Mouse (Mus musculus) bone marrow, adult 2 months (tissue): ENCODE measurements at regions not wholly inside any gene's neighbourhood (a gene's known extent, or its start where the extent isn't known, plus 50 kb on each side); places are given as distances from the start of the nearest gene placed in this dataset.
A peak's percentile ranks its signal among the peaks of the same experiment; 100 is the strongest.

ENCODE experiments used
- H3K27ac ChIP-seq: fragments of 200-500 bp; 2 replicates; pipeline ENCODE4 v1.5.1; 2012; ENCODE audit warnings: low read depth, mild to moderate bottlenecking, control low read depth, inconsistent platforms, low read length; ENCODE audit not compliant: control insufficient read depth, poor library complexity, insufficient read depth
- H3K4me1 ChIP-seq: fragments of 200-500 bp; 2 replicates; pipeline ENCODE4 v1.6.1; 2011; ENCODE audit warnings: low read length; ENCODE audit not compliant: control insufficient read depth, insufficient read depth
- H3K4me3 ChIP-seq: fragments of 200-500 bp; replicated peaks from 2 replicates; pipeline ENCODE3; 2011; ENCODE audit warnings: mild to moderate bottlenecking, low read depth, low read length, control low read depth; ENCODE audit not compliant: control insufficient read depth
- CTCF ChIP-seq: fragments of 200-500 bp; IDR thresholded peaks from 2 replicates; pipeline ENCODE4 v1.5.1; 2011; ENCODE audit warnings: low read length, control low read depth; ENCODE audit not compliant: control insufficient read depth, insufficient read depth
- POLR2A ChIP-seq: fragments of 200-500 bp; IDR thresholded peaks from 2 replicates; pipeline ENCODE4 v1.6.1; 2011; ENCODE audit warnings: low read depth, mild to moderate bottlenecking, control low read depth, low read length, borderline replicate concordance; ENCODE audit not compliant: control insufficient read depth
- WGBS: fragments of 180-500 bp; shearing (Covaris S2); methylation state at CpG from one replicate; pipeline ENCODE4 v1.1.7; 2018; 5-methylcytosine and 5-hydroxymethylcytosine counted together

- 86% methylated on average over 1 of the region's 1 CpGs for WGBS
- Histone ChIP-seq H3K27ac (no peak overlapping the region), H3K4me3 (no peak overlapping the region), H3K4me1 (no peaks in the 10 kb centered on the region)
- TF ChIP-seq CTCF (no peak), POLR2A (no peak)
These were observed 275.5 kb upstream of the Gm5148 start for GRCm38 (mm10) chr3:37999779-38000178.

- Histone ChIP-seq H3K4me3 (no peak overlapping the region), H3K27ac (no peak overlapping the region), H3K4me1 (no peaks in the 10 kb centered on the region)
- TF ChIP-seq CTCF (no peak), POLR2A (no peak)
- 85% methylated on average over 3 of the region's 3 CpGs for WGBS
These were observed 273.7 kb upstream of the Gm5148 start for GRCm38 (mm10) chr3:37997998-37998397.

GRCm38 (mm10) chr3:37989992-37990391 is 265.7 kb upstream of the Gm5148 start:
- H3K4me1 ChIP-seq, result no peaks in the 10 kb centered on the region
- no peak for TF ChIP-seq CTCF
- no peak for TF ChIP-seq POLR2A
- H3K4me3 ChIP-seq, result no peak overlapping the region
- WGBS, result 88% methylated on average over 6 of the region's 6 CpGs
- no peak overlapping the region for H3K27ac ChIP-seq

GRCm38 (mm10) chr3:37987775-37988505 is 263.6 kb upstream of the Gm5148 start:
- TF ChIP-seq POLR2A, result no peak
- no peak for TF ChIP-seq CTCF
- Histone ChIP-seq H3K4me3 (no peak overlapping the region), H3K4me1 (no peaks in the 10 kb centered on the region), H3K27ac (no peak overlapping the region)
- WGBS, result 81% methylated on average over 20 of the region's 20 CpGs

- WGBS, result 74% methylated on average over 14 of the region's 14 CpGs
These were observed 262.9 kb upstream of the Gm5148 start for GRCm38 (mm10) chr3:37987007-37987774.

GRCm38 (mm10) chr3:37984706-37985105 is 260.4 kb upstream of the Gm5148 start:
- Histone ChIP-seq H3K4me3 (no peak overlapping the region), H3K4me1 (no peaks in the 10 kb centered on the region), H3K27ac (no peak overlapping the region)
- TF ChIP-seq POLR2A, result no peak
- TF ChIP-seq CTCF, result no peak
- 79% methylated on average over 9 of the region's 9 CpGs for WGBS

More at GRCm38 (mm10) chr3:37987007-37987774, 262.9 kb upstream of the Gm5148 start:
- no peak for TF ChIP-seq POLR2A
- no peak for TF ChIP-seq CTCF
- no peak overlapping the region for H3K4me3 ChIP-seq
- no peak overlapping the region for H3K27ac ChIP-seq
- H3K4me1 ChIP-seq, result no peaks in the 10 kb centered on the region

- Histone ChIP-seq H3K4me1 (no peaks in the 10 kb centered on the region), H3K27ac (no peak overlapping the region), H3K4me3 (no peak overlapping the region)
- no peak for TF ChIP-seq CTCF
- no peak for TF ChIP-seq POLR2A
- WGBS, result 75% methylated on average over 7 of the region's 7 CpGs
These were observed 257.3 kb upstream of the Gm5148 start for GRCm38 (mm10) chr3:37981481-37982180.

- no peaks in the 10 kb centered on the region for H3K4me1 ChIP-seq
- 49% methylated on average over 5 of the region's 5 CpGs for whole genome bisulfite sequencing
- no peak overlapping the region for H3K27ac ChIP-seq
- TF ChIP-seq CTCF (peak; percentile 30), POLR2A (no peak)
- H3K4me3 ChIP-seq, result no peak overlapping the region
These were observed 255.6 kb upstream of the Gm5148 start for GRCm38 (mm10) chr3:37979871-37980270.
